Mouse (Mus musculus) small intestine, adult 2 months (tissue): ENCODE data around the gene Gm37240. TPM values are rescaled to one million over a fixed set of nuclear protein-coding genes. Genes with fewer than 3 reads are reported as not detected.

ENCODE experiments used
- H3K27ac ChIP-seq: fragments of 200-500 bp; 2 replicates; pipeline ENCODE4 v1.5.1; 2012; ENCODE audit warnings: low read depth, low read length, control low read depth, inconsistent platforms; ENCODE audit not compliant: insufficient read depth
- H3K27me3 ChIP-seq: fragments of 200-500 bp; 2 replicates; pipeline ENCODE4 v1.6.1; 2012; ENCODE audit warnings: mild to moderate bottlenecking, moderate library complexity, low read length, inconsistent platforms; ENCODE audit not compliant: control insufficient read depth, insufficient read depth
- H3K36me3 ChIP-seq: fragments of 200-500 bp; 2 replicates; pipeline ENCODE4 v1.6.1; 2012; ENCODE audit warnings: mild to moderate bottlenecking, low read length, control low read depth, inconsistent platforms; ENCODE audit not compliant: control insufficient read depth, insufficient read depth
- H3K4me1 ChIP-seq: fragments of 200-500 bp; 2 replicates; pipeline ENCODE4 v1.6.1; 2012; ENCODE audit warnings: low read length, inconsistent platforms, mixed read lengths; ENCODE audit not compliant: control insufficient read depth, insufficient read depth, insufficient read length
- H3K4me3 ChIP-seq: fragments of 200-500 bp; 2 replicates; pipeline ENCODE4 v1.5.1; 2012; ENCODE audit warnings: low read depth, mild to moderate bottlenecking, control low read depth, inconsistent platforms, low read length, moderate library complexity
- CTCF ChIP-seq: fragments of 200-500 bp; IDR thresholded peaks from 2 replicates; pipeline ENCODE4 v1.5.1; 2012; ENCODE audit warnings: low read depth, mild to moderate bottlenecking, control low read depth, inconsistent platforms, low read length, moderate library complexity, mixed read lengths; ENCODE audit not compliant: insufficient replicate concordance, insufficient read length; ENCODE audit errors: extremely low read depth
- POLR2A ChIP-seq: fragments of 200-500 bp; IDR thresholded peaks from 2 replicates; pipeline ENCODE4 v1.6.1; 2012; ENCODE audit warnings: low read depth, mild to moderate bottlenecking, control low read depth, inconsistent platforms, low read length, moderate library complexity
- WGBS: fragments of 180-500 bp; shearing (Covaris S2); methylation state at CpG from one replicate; pipeline ENCODE4 v1.1.7; 2018; 5-methylcytosine and 5-hydroxymethylcytosine counted together
- polyA plus RNA-seq: library from polyadenylated mRNA; depleted of rRNA; stranded (reverse); fragments of >200 nt; gene quantifications from 2 replicates; pipeline ENCODE4 v1.2.3, GENCODE M21; 2012

Gene Gm37240
- polyA plus RNA-seq, 1 experiment = 58.2 TPM

- Histone ChIP-seq H3K27me3 (no peaks in the 10 kb centered on the region), H3K36me3 (no peaks in the 10 kb centered on the region), H3K4me1 (no peaks in the 10 kb centered on the region), H3K4me3 (no peak overlapping the region), H3K27ac (no peak overlapping the region)
- TF ChIP-seq CTCF (no peak), POLR2A (no peak)
- 86% methylated on average over 4 of the region's 4 CpGs for WGBS
Observed at GRCm38 (mm10) chr3:84722680-84723079, 1164.6 kb downstream of the Gm37240 start.

- no peaks in the 10 kb centered on the region for H3K36me3 ChIP-seq
- no peaks in the 10 kb centered on the region for H3K4me1 ChIP-seq
- no peak overlapping the region for H3K27ac ChIP-seq
- no peak overlapping the region for H3K4me3 ChIP-seq
- WGBS = 82% methylated on average over 15 of the region's 15 CpGs
- TF ChIP-seq POLR2A (no peak), CTCF (no peak)
- no peaks in the 10 kb centered on the region for H3K27me3 ChIP-seq
Observed at GRCm38 (mm10) chr3:84715073-84715768, 1172.1 kb downstream of the Gm37240 start.

- TF ChIP-seq POLR2A (no peak), CTCF (no peak)
- Histone ChIP-seq H3K27me3 (no peaks in the 10 kb centered on the region), H3K4me1 (no peaks in the 10 kb centered on the region), H3K36me3 (no peaks in the 10 kb centered on the region), H3K27ac (no peak overlapping the region), H3K4me3 (no peak overlapping the region)
- 62% methylated on average over 2 of the region's 2 CpGs for WGBS
Observed at GRCm38 (mm10) chr3:84712941-84713340, 1174.4 kb downstream of the Gm37240 start.

GRCm38 (mm10) chr3:84710723-84711122 is 1176.6 kb downstream of the Gm37240 start:
- Histone ChIP-seq H3K27me3 (no peaks in the 10 kb centered on the region), H3K36me3 (no peaks in the 10 kb centered on the region), H3K27ac (no peak overlapping the region), H3K4me3 (no peak overlapping the region), H3K4me1 (no peaks in the 10 kb centered on the region)
- no peak for TF ChIP-seq CTCF
- 74% methylated on average over 4 of the region's 4 CpGs for WGBS

GRCm38 (mm10) chr3:84709967-84710366 is 1177.4 kb downstream of the Gm37240 start:
- Histone ChIP-seq H3K36me3 (no peaks in the 10 kb centered on the region), H3K4me1 (no peaks in the 10 kb centered on the region), H3K27ac (no peak overlapping the region), H3K27me3 (no peaks in the 10 kb centered on the region), H3K4me3 (no peak overlapping the region)
- WGBS = 96% methylated on average over 8 of the region's 8 CpGs
- TF ChIP-seq CTCF = no peak
- no peak for TF ChIP-seq POLR2A

- Histone ChIP-seq H3K27ac (no peak overlapping the region), H3K4me1 (no peaks in the 10 kb centered on the region), H3K4me3 (no peak overlapping the region), H3K27me3 (no peaks in the 10 kb centered on the region), H3K36me3 (no peaks in the 10 kb centered on the region)
- TF ChIP-seq POLR2A (no peak), CTCF (no peak)
- WGBS = 64% methylated on average over 8 of the region's 8 CpGs
Observed at GRCm38 (mm10) chr3:84709100-84709499, 1178.2 kb downstream of the Gm37240 start.

- Histone ChIP-seq H3K4me1 (no peaks in the 10 kb centered on the region), H3K4me3 (no peak overlapping the region), H3K27me3 (no peaks in the 10 kb centered on the region), H3K36me3 (no peaks in the 10 kb centered on the region), H3K27ac (no peak overlapping the region)
- TF ChIP-seq POLR2A (no peak), CTCF (no peak)
- 81% methylated on average over 10 of the region's 10 CpGs for WGBS
Observed at GRCm38 (mm10) chr3:84708469-84708868, 1178.8 kb downstream of the Gm37240 start.

- WGBS = 87% methylated on average over 9 of the region's 9 CpGs
- H3K27me3 ChIP-seq = no peaks in the 10 kb centered on the region
- H3K4me1 ChIP-seq = no peaks in the 10 kb centered on the region
- no peak overlapping the region for H3K4me3 ChIP-seq
- H3K27ac ChIP-seq = no peak overlapping the region
- no peaks in the 10 kb centered on the region for H3K36me3 ChIP-seq
- no peak for TF ChIP-seq CTCF
- no peak for TF ChIP-seq POLR2A
Observed at GRCm38 (mm10) chr3:84705224-84705623, 1182.1 kb downstream of the Gm37240 start.
